Mouse (Mus musculus) kidney, embryonic 14.5 days (tissue): ENCODE measurements around the gene Larp4b. TPM values are rescaled to one million over a fixed set of nuclear protein-coding genes. Genes with fewer than 3 reads are reported as not detected.

Experiments used
- polyA plus RNA-seq: library from polyadenylated mRNA; unstranded; fragments of >200 nt; fragmentation: Nextera tagmentation; extraction: Ambion mirVana; gene quantifications from 2 replicates; pipeline ENCODE4 v1.2.1, GENCODE M21; 2014

Larp4b gene
- polyA plus RNA-seq, 1 experiment from 2014 or later = 46.9 TPM

Other genes with a start within 250 kb of the Larp4b start
- 13.3 and 24.4 TPM in 2 replicates for gene Wdr37, start 222.0 kb upstream of the Larp4b start, polyA plus RNA-seq
- gene Idi1, start 208.4 kb upstream of the Larp4b start, polyA plus RNA-seq = 63.1 and 77.4 TPM in 2 replicates
- gene Gm9745, start 145.7 kb upstream of the Larp4b start, polyA plus RNA-seq = not detected in 2 replicates
- not detected in 2 replicates for gene Idi2, start 141.0 kb upstream of the Larp4b start, polyA plus RNA-seq
- gene Gtpbp4, start 97.8 kb upstream of the Larp4b start, polyA plus RNA-seq = 91.3 and 102 TPM in 2 replicates
- 5.1 and 7.3 TPM in 2 replicates for gene Dip2c, start 182.6 kb downstream of the Larp4b start, polyA plus RNA-seq